Mouse (Mus musculus) midbrain, embryonic 14.5 days (tissue): Measurements from ENCODE around the gene Ccdc157. TPM values are rescaled to one million over a fixed set of nuclear protein-coding genes. Genes with fewer than 3 reads are reported as not detected.
"Not testable (repeated sequence)": the region's sequence is repeated elsewhere in the genome, so short reads cannot be mapped to it uniquely, and the experiment has no call there.

Experiments
- ATAC-seq: fragments of 200-750 bp; cut with Nextera tagmentation; 2 replicates; pipeline ENCODE4 v1.8.0; 2017; ENCODE audit warnings: moderate number of reproducible peaks, moderate library complexity; ENCODE audit not compliant: low FRiP score, low TSS enrichment
- DNase-seq: peaks from one replicate; pipeline ENCODE4 v3.0.0-alpha.2; 2015
- H3K27ac ChIP-seq: fragments of 300-500 bp; sonication (generic); replicated peaks from 2 replicates; pipeline ENCODE4 v1.5.1; 2014; ENCODE audit warnings: mild to moderate bottlenecking, low read depth, low read length, moderate library complexity
- H3K27me3 ChIP-seq: fragments of 300-500 bp; sonication (generic); 2 replicates; pipeline ENCODE4 v1.6.1; 2014; ENCODE audit warnings: low read length, control low read depth, mixed read lengths; ENCODE audit not compliant: control insufficient read depth, insufficient read depth
- H3K36me3 ChIP-seq: fragments of 300-500 bp; sonication (generic); 2 replicates; pipeline ENCODE4 v1.6.1; 2014; ENCODE audit warnings: low read length, control low read depth; ENCODE audit not compliant: control insufficient read depth, insufficient read depth
- H3K4me1 ChIP-seq: fragments of 300-500 bp; sonication (generic); 2 replicates; pipeline ENCODE4 v1.6.1; 2014; ENCODE audit warnings: mild to moderate bottlenecking, antibody characterized with exemption, low read length, control low read depth; ENCODE audit not compliant: control insufficient read depth, insufficient read depth
- H3K4me2 ChIP-seq: fragments of 300-500 bp; sonication (generic); 2 replicates; pipeline ENCODE4 v1.6.1; 2014; ENCODE audit warnings: mild to moderate bottlenecking, low read length, moderate library complexity
- H3K4me3 ChIP-seq: fragments of 300-500 bp; sonication (generic); replicated peaks from 2 replicates; pipeline ENCODE4 v1.5.1; 2014; ENCODE audit warnings: low read depth, low read length
- H3K9ac ChIP-seq: fragments of 300-500 bp; sonication (generic); replicated peaks from 2 replicates; pipeline ENCODE4 v1.6.1; 2014; ENCODE audit warnings: mild to moderate bottlenecking, low read length, moderate library complexity
- H3K9me3 ChIP-seq: fragments of 300-500 bp; sonication (generic); 2 replicates; pipeline ENCODE4 v1.6.1; 2016; ENCODE audit warnings: low read length, control low read depth, mixed read lengths; ENCODE audit not compliant: control insufficient read depth
- WGBS: fragments of 180-500 bp; shearing (Covaris S2); extraction: QIAGEN DNeasy Blood & Tissue Kit; methylation state at CpG from one replicate; pipeline ENCODE4 v1.1.7; 2014; 5-methylcytosine and 5-hydroxymethylcytosine counted together
- polyA plus RNA-seq: library from polyadenylated mRNA; unstranded; fragments of >200 nt; fragmentation: Nextera tagmentation; extraction: Ambion mirVana; gene quantifications from 2 replicates; pipeline ENCODE4 v1.2.1, GENCODE M21; 2014

Ccdc157 gene
- polyA plus RNA-seq, 1 experiment from 2014 or later = 7.1 TPM

DNA sequence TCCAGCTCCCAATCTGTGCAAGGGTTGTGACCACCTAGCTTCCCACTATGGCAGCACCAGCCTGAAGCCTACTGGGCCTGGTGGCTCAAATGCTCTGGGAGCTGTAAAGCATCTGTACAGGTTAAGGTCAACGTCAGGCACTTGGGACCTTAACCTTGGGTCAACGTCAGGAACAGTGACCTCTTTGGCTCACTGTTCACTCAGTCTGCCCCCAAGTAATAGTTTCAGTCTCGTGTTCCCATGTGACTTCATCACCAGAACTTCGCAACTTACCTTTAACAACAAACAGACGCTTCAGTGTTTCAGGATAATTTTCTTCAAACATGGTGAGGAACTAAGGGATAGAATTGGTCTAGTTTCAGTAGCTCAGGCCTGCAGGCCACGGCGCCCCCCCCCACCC is 51.4 kb downstream of the Ccdc157 start:
- no peak overlapping the region for H3K4me3 ChIP-seq
- H3K4me1 ChIP-seq = no peaks in the 10 kb centered on the region
- no peak for DNase-seq
- H3K9ac ChIP-seq = no peak overlapping the region
- ATAC-seq = no peak
- no peak overlapping the region for H3K27ac ChIP-seq
- no peaks in the 10 kb centered on the region for H3K9me3 ChIP-seq
- WGBS = 87% methylated on average over 7 of the region's 7 CpGs
- H3K4me2 ChIP-seq = no peak overlapping the region
- H3K27me3 ChIP-seq = no peaks in the 10 kb centered on the region
- H3K36me3 ChIP-seq = peaks cover 5% of the 10 kb centered on the region; the same call in 1 of the 2 replicates

- H3K36me3 ChIP-seq, H3K4me2 ChIP-seq, H3K4me1 ChIP-seq, H3K4me3 ChIP-seq, DNase-seq, H3K27me3 ChIP-seq, H3K9ac ChIP-seq, H3K27ac ChIP-seq, ATAC-seq, H3K9me3 ChIP-seq: not testable (repeated sequence)
- WGBS = 93% methylated on average over 6 of the region's 6 CpGs
These were observed 52.2 kb downstream of the Ccdc157 start for GRCm38 (mm10) chr11:4107901-4108300.

DNA sequence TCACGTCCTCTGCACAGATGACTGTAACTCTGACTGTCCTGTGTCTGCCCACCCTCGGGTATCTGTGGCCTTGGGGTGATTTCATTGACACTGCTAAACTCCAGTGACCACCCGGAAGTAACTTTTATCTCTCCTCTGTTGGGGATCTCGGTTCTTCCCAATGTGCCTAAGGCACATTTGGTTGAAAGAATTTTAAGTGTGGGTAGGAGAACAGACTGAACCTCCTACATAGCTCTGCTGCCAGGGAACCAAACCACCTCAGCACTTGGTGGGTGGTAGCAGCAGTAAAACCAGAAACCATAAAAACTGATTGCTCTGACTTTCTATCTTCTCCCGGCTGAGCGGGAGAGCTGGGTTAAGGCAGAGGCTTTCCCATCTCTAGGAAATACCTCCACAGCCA is 54.6 kb downstream of the Ccdc157 start:
- H3K9me3 ChIP-seq = no peaks in the 10 kb centered on the region
- DNase-seq (no peak), ATAC-seq (no peak)
- no peak overlapping the region for H3K4me3 ChIP-seq
- no peak overlapping the region for H3K27ac ChIP-seq
- peaks cover 6% of the 10 kb centered on the region for H3K36me3 ChIP-seq
- H3K4me1 ChIP-seq = no peaks in the 10 kb centered on the region
- H3K4me2 ChIP-seq = no peak overlapping the region
- WGBS = 85% methylated on average over 6 of the region's 6 CpGs
- H3K27me3 ChIP-seq = no peaks in the 10 kb centered on the region
- no peak overlapping the region for H3K9ac ChIP-seq

DNA sequence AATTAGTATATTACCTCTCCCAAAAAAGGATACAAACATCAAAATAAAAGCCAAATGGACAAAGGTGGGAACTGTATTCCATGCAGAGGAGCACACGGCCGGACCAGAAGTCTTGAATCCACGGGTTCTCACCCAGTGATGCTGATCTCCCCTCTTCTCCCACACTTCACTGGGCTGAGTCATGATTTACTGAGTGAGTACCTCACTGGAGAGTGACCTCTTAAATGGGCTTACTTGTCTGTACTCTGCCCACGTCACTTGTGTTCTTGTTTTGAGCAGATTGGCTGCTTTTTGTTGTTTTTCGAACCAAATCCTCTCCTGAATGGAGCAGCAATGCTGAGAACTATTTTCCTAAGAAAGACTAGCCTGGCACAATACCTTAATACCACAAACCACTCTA is 55.1 kb downstream of the Ccdc157 start:
- H3K4me2 ChIP-seq = no peak overlapping the region
- no peak overlapping the region for H3K9ac ChIP-seq
- H3K27me3 ChIP-seq = no peaks in the 10 kb centered on the region
- ATAC-seq = no peak
- 78% methylated on average over 5 of the region's 5 CpGs for WGBS
- DNase-seq = no peak
- H3K4me3 ChIP-seq = no peak overlapping the region
- H3K4me1 ChIP-seq = no peaks in the 10 kb centered on the region
- H3K36me3 ChIP-seq = peaks cover 3% of the 10 kb centered on the region; the same call in 1 of the 2 replicates
- H3K9me3 ChIP-seq = no peaks in the 10 kb centered on the region
- H3K27ac ChIP-seq = no peak overlapping the region

GRCm38 (mm10) chr11:4103522-4103921 is 56.6 kb downstream of the Ccdc157 start:
- Histone ChIP-seq H3K27me3 (no peaks in the 10 kb centered on the region), H3K36me3 (peaks cover 3% of the 10 kb centered on the region; the same call in 1 of the 2 replicates), H3K9me3 (no peaks in the 10 kb centered on the region), H3K4me2 (no peak overlapping the region), H3K4me1 (no peaks in the 10 kb centered on the region), H3K27ac (no peak overlapping the region), H3K9ac (no peak overlapping the region), H3K4me3 (no peak overlapping the region)
- WGBS = 86% methylated on average over 14 of the region's 14 CpGs
- no peak for ATAC-seq
- DNase-seq = no peak

- ATAC-seq = no peak
- Histone ChIP-seq H3K36me3 (peaks cover 3% of the 10 kb centered on the region; the same call in 1 of the 2 replicates), H3K4me2 (no peak overlapping the region), H3K4me1 (peaks cover 7% of the 10 kb centered on the region), H3K27me3 (no peaks in the 10 kb centered on the region), H3K9me3 (no peaks in the 10 kb centered on the region), H3K4me3 (no peak overlapping the region), H3K27ac (no peak overlapping the region), H3K9ac (no peak overlapping the region)
- 92% methylated on average over 5 of the region's 5 CpGs for WGBS
- no peak for DNase-seq
These were observed 58.2 kb downstream of the Ccdc157 start for GRCm38 (mm10) chr11:4101851-4102250.

GRCm38 (mm10) chr11:4099447-4099846 is 60.6 kb downstream of the Ccdc157 start:
- H3K36me3 ChIP-seq = peaks cover 3% of the 10 kb centered on the region; the same call in 1 of the 2 replicates
- no peaks in the 10 kb centered on the region for H3K9me3 ChIP-seq
- peaks cover 17% of the 10 kb centered on the region for H3K4me1 ChIP-seq
- ATAC-seq = no peak
- no peaks in the 10 kb centered on the region for H3K27me3 ChIP-seq
- H3K27ac ChIP-seq = no peak overlapping the region
- no peak overlapping the region for H3K4me2 ChIP-seq
- DNase-seq = no peak
- 83% methylated on average over 3 of the region's 3 CpGs for WGBS
- H3K4me3 ChIP-seq = no peak overlapping the region
- H3K9ac ChIP-seq = no peak overlapping the region

GRCm38 (mm10) chr11:4098816-4099215 is 61.3 kb downstream of the Ccdc157 start:
- Histone ChIP-seq H3K27me3 (no peaks in the 10 kb centered on the region), H3K36me3 (peaks cover 3% of the 10 kb centered on the region; the same call in 1 of the 2 replicates), H3K9ac (no peak overlapping the region), H3K4me2 (no peak overlapping the region), H3K4me3 (no peak overlapping the region), H3K27ac (no peak overlapping the region), H3K9me3 (no peaks in the 10 kb centered on the region), H3K4me1 (peaks cover 18% of the 10 kb centered on the region)
- ATAC-seq (no peak), DNase-seq (no peak)
- WGBS = 73% methylated on average over 7 of the region's 7 CpGs

GRCm38 (mm10) chr11:4098120-4098519 is 62.0 kb downstream of the Ccdc157 start:
- no peaks in the 10 kb centered on the region for H3K9me3 ChIP-seq
- no peak overlapping the region for H3K4me2 ChIP-seq
- H3K27ac ChIP-seq = no peak overlapping the region
- 65% methylated on average over 8 of the region's 8 CpGs for WGBS
- DNase-seq (no peak), ATAC-seq (no peak)
- peaks cover 18% of the 10 kb centered on the region for H3K4me1 ChIP-seq
- no peaks in the 10 kb centered on the region for H3K27me3 ChIP-seq
- H3K4me3 ChIP-seq = no peak overlapping the region
- H3K9ac ChIP-seq = no peak overlapping the region
- H3K36me3 ChIP-seq = no peaks in the 10 kb centered on the region
